Mouse (Mus musculus) midbrain, embryonic 11.5 days (tissue): Measurements from ENCODE around the gene Naa30. TPM values are rescaled to one million over a fixed set of nuclear protein-coding genes. Genes with fewer than 3 reads are reported as not detected.
"Not testable (repeated sequence)": the region's sequence is repeated elsewhere in the genome, so short reads cannot be mapped to it uniquely, and the experiment has no call there.

Source experiments
- ATAC-seq: fragments of 200-750 bp; cut with Nextera tagmentation; 2 replicates; pipeline ENCODE4 v1.8.0; 2017; ENCODE audit warnings: moderate TSS enrichment, moderate library complexity; ENCODE audit not compliant: low FRiP score
- DNase-seq: peaks from one replicate; pipeline ENCODE4 v3.0.0; 2015; ENCODE audit warnings: low spot score; ENCODE audit errors: missing footprints
- H3K27ac ChIP-seq: fragments of 300-500 bp; sonication (generic); 2 replicates; pipeline ENCODE4 v1.5.1; 2014; ENCODE audit warnings: low read depth, low read length
- H3K27me3 ChIP-seq: fragments of 300-500 bp; sonication (generic); 2 replicates; pipeline ENCODE4 v1.6.1; 2014; ENCODE audit warnings: mild to moderate bottlenecking, low read length, moderate library complexity, mixed read lengths; ENCODE audit not compliant: control insufficient read depth, insufficient read depth
- H3K36me3 ChIP-seq: fragments of 300-500 bp; sonication (generic); 2 replicates; pipeline ENCODE4 v1.6.1; 2014; ENCODE audit warnings: mild to moderate bottlenecking, low read length, moderate library complexity, mixed read lengths; ENCODE audit not compliant: control insufficient read depth, insufficient read depth
- H3K4me1 ChIP-seq: fragments of 300-500 bp; sonication (generic); 2 replicates; pipeline ENCODE4 v1.6.1; 2014; ENCODE audit warnings: low read length; ENCODE audit not compliant: control insufficient read depth, insufficient read depth
- H3K4me2 ChIP-seq: fragments of 300-500 bp; sonication (generic); 2 replicates; pipeline ENCODE4 v1.6.1; 2014; ENCODE audit warnings: mild to moderate bottlenecking, moderate library complexity
- H3K4me3 ChIP-seq: fragments of 300-500 bp; sonication (generic); 2 replicates; pipeline ENCODE4 v1.5.1; 2014; ENCODE audit warnings: low read depth, low read length
- H3K9ac ChIP-seq: fragments of 300-500 bp; sonication (generic); 2 replicates; pipeline ENCODE4 v1.6.1; 2014; ENCODE audit warnings: low read length
- H3K9me3 ChIP-seq: fragments of 300-500 bp; sonication (generic); 2 replicates; pipeline ENCODE4 v1.6.1; 2016; ENCODE audit warnings: low read length; ENCODE audit not compliant: control insufficient read depth
- WGBS: fragments of 180-500 bp; shearing (Covaris S2); extraction: QIAGEN DNeasy Blood & Tissue Kit; methylation state at CpG from one replicate; pipeline ENCODE4 v1.1.7; 2014; 5-methylcytosine and 5-hydroxymethylcytosine counted together
- polyA plus RNA-seq: library from polyadenylated mRNA; unstranded; fragments of >200 nt; fragmentation: Nextera tagmentation; extraction: Ambion mirVana; gene quantifications from 2 replicates; pipeline ENCODE4 v1.2.1, GENCODE M21; 2014

Gene Naa30
- polyA plus RNA-seq, 1 experiment from 2014 or later, result 19.4 TPM

- not testable (repeated sequence) for H3K4me1 ChIP-seq, ATAC-seq, H3K27ac ChIP-seq, H3K9ac ChIP-seq, H3K27me3 ChIP-seq, H3K36me3 ChIP-seq, DNase-seq, H3K4me2 ChIP-seq, H3K4me3 ChIP-seq, H3K9me3 ChIP-seq
- 90% methylated on average over 3 of the region's 3 CpGs for WGBS
These were observed 38.2 kb downstream of the Naa30 start for GRCm38 (mm10) chr14:49210215-49210614.

- Histone ChIP-seq H3K36me3 (no peaks in the 10 kb centered on the region), H3K9me3 (no peaks in the 10 kb centered on the region), H3K4me1 (no peaks in the 10 kb centered on the region), H3K27me3 (no peaks in the 10 kb centered on the region), H3K27ac (no peak overlapping the region), H3K4me2 (no peak overlapping the region), H3K9ac (no peak overlapping the region), H3K4me3 (no peak overlapping the region)
- 69% methylated on average over 7 of the region's 7 CpGs for WGBS
- DNase-seq, result no peak
- ATAC-seq, result no peak
These were observed 46.7 kb downstream of the Naa30 start for GRCm38 (mm10) chr14:49218677-49219076.

GRCm38 (mm10) chr14:49219466-49220022 lies 47.5 kb downstream of the Naa30 start:
- ATAC-seq, result not testable (repeated sequence)

GRCm38 (mm10) chr14:49221771-49222170 lies 49.7 kb downstream of the Naa30 start:
- Histone ChIP-seq H3K36me3 (no peaks in the 10 kb centered on the region), H3K4me3 (no peak overlapping the region), H3K9me3 (no peaks in the 10 kb centered on the region), H3K4me1 (no peaks in the 10 kb centered on the region), H3K27me3 (no peaks in the 10 kb centered on the region), H3K4me2 (no peak overlapping the region), H3K27ac (no peak overlapping the region), H3K9ac (no peak overlapping the region)
- ATAC-seq (no peak), DNase-seq (no peak)
- WGBS, result 89% methylated on average over 2 of the region's 2 CpGs

More at GRCm38 (mm10) chr14:49219466-49220022, 47.5 kb downstream of the Naa30 start:
- not testable (repeated sequence) for H3K9ac ChIP-seq, H3K4me3 ChIP-seq, H3K27ac ChIP-seq, H3K9me3 ChIP-seq, H3K4me2 ChIP-seq, H3K36me3 ChIP-seq, H3K4me1 ChIP-seq, H3K27me3 ChIP-seq, DNase-seq
- WGBS, result 89% methylated on average over 4 of the region's 4 CpGs

GRCm38 (mm10) chr14:49226471-49226870 lies 54.4 kb downstream of the Naa30 start:
- no peak overlapping the region for H3K4me3 ChIP-seq

GRCm38 (mm10) chr14:49226986-49227385 lies 55.0 kb downstream of the Naa30 start:
- Histone ChIP-seq H3K4me3 (no peak overlapping the region), H3K27me3 (no peaks in the 10 kb centered on the region), H3K9ac (no peak overlapping the region), H3K4me2 (no peak overlapping the region), H3K4me1 (no peaks in the 10 kb centered on the region), H3K36me3 (no peaks in the 10 kb centered on the region), H3K9me3 (no peaks in the 10 kb centered on the region), H3K27ac (no peak overlapping the region)
- no peak for DNase-seq
- 86% methylated on average over 11 of the region's 11 CpGs for WGBS
- no peak for ATAC-seq

More at GRCm38 (mm10) chr14:49226471-49226870, 54.4 kb downstream of the Naa30 start:
- Histone ChIP-seq H3K9ac (no peak overlapping the region), H3K27me3 (no peaks in the 10 kb centered on the region), H3K4me1 (no peaks in the 10 kb centered on the region), H3K4me2 (no peak overlapping the region), H3K27ac (no peak overlapping the region), H3K36me3 (no peaks in the 10 kb centered on the region), H3K9me3 (no peaks in the 10 kb centered on the region)
- WGBS, result 88% methylated on average over 7 of the region's 7 CpGs
- ATAC-seq (no peak), DNase-seq (no peak)

GRCm38 (mm10) chr14:49231845-49232244 lies 59.8 kb downstream of the Naa30 start:
- no peaks in the 10 kb centered on the region for H3K9me3 ChIP-seq
- DNase-seq (no peak), ATAC-seq (no peak)
- no peaks in the 10 kb centered on the region for H3K36me3 ChIP-seq
- no peak overlapping the region for H3K4me2 ChIP-seq
- no peak overlapping the region for H3K9ac ChIP-seq
- no peak overlapping the region for H3K27ac ChIP-seq
- H3K27me3 ChIP-seq, result no peaks in the 10 kb centered on the region
- WGBS, result 93% methylated on average over 3 of the region's 3 CpGs
- no peak overlapping the region for H3K4me3 ChIP-seq
- H3K4me1 ChIP-seq, result no peaks in the 10 kb centered on the region

- DNase-seq (peak; percentile 88), ATAC-seq (0 out of 2 replicates have a peak, but pooled peaks have one; percentile 45)
- H3K27me3 ChIP-seq, result no peaks in the 10 kb centered on the region
These were observed 62.9 kb downstream of the Naa30 start for GRCm38 (mm10) chr14:49234788-49235515.

GRCm38 (mm10) chr14:49238206-49238605 lies 66.2 kb downstream of the Naa30 start:
- DNase-seq (peak; percentile 91), ATAC-seq (peak; percentile 76)
- H3K36me3 ChIP-seq, result no peaks in the 10 kb centered on the region
- H3K4me3 ChIP-seq, result no peak overlapping the region
- no peak overlapping the region for H3K4me2 ChIP-seq
- H3K27ac ChIP-seq, result no peak overlapping the region
- 40% methylated on average over 11 of the region's 11 CpGs for WGBS
- no peaks in the 10 kb centered on the region for H3K9me3 ChIP-seq
- H3K9ac ChIP-seq, result no peak overlapping the region
- no peaks in the 10 kb centered on the region for H3K4me1 ChIP-seq
- no peaks in the 10 kb centered on the region for H3K27me3 ChIP-seq

More at GRCm38 (mm10) chr14:49234788-49235515, 62.9 kb downstream of the Naa30 start:
- Histone ChIP-seq H3K4me3 (no peak overlapping the region), H3K36me3 (no peaks in the 10 kb centered on the region), H3K4me2 (no peak overlapping the region), H3K9ac (no peak overlapping the region), H3K27ac (no peak overlapping the region), H3K9me3 (no peaks in the 10 kb centered on the region), H3K4me1 (no peaks in the 10 kb centered on the region)
- WGBS, result 43% methylated on average over 9 of the region's 9 CpGs
